Mouse (Mus musculus) MEL (cell line): ENCODE results near the gene Htr6.

Experiments
- CHD2 ChIP-seq: IDR thresholded peaks from 2 replicates; pipeline ENCODE4 v1.6.1; 2011; ENCODE audit warnings: low read length, improper control_type of control experiment
- CTCF ChIP-seq, 3 experiments: IDR thresholded peaks in 2 of 3; conservative IDR thresholded peaks in 1 of 3; 2 replicates each; pipeline ENCODE4 v1.5.1; 2011 to 2012; ENCODE audit warnings: low read length in 3 of 3, low read depth in 2 of 3, mild to moderate bottlenecking in 2 of 3, improper control_type of control experiment in 1 of 3, inconsistent platforms in 1 of 3, mixed read lengths in 1 of 3, moderate library complexity in 1 of 3; ENCODE audit not compliant: control insufficient read depth in 1 of 3, insufficient read depth in 1 of 3, poor library complexity in 1 of 3, severe bottlenecking in 1 of 3
- GABPA ChIP-seq: IDR thresholded peaks from 2 replicates; pipeline ENCODE4 v1.6.1; 2012; ENCODE audit warnings: low read depth, mild to moderate bottlenecking, inconsistent platforms, low read length, improper control_type of control experiment, moderate library complexity
- MEF2A ChIP-seq: IDR thresholded peaks from 2 replicates; pipeline ENCODE4 v1.6.1; 2014; ENCODE audit warnings: low read depth, mild to moderate bottlenecking, inconsistent platforms, low read length, improper control_type of control experiment; ENCODE audit not compliant: poor library complexity, insufficient replicate concordance, severe bottlenecking; ENCODE audit errors: extremely low read depth
- NELFE ChIP-seq: IDR thresholded peaks from 2 replicates; pipeline ENCODE4 v1.6.1; 2011; ENCODE audit warnings: low read depth, low read length, improper control_type of control experiment
- POLR2A ChIP-seq, 2 experiments: IDR thresholded peaks; 2 replicates each; pipeline ENCODE4 v1.6.1; 2011 to 2012; ENCODE audit warnings: low read length in 2 of 2, mild to moderate bottlenecking in 2 of 2, control low read depth in 1 of 2, improper control_type of control experiment in 1 of 2, low read depth in 1 of 2, moderate library complexity in 1 of 2; ENCODE audit not compliant: control insufficient read depth in 1 of 2, insufficient read depth in 1 of 2, poor library complexity in 1 of 2
- TCF12 ChIP-seq: IDR thresholded peaks from 2 replicates; pipeline ENCODE4 v1.6.1; 2014; ENCODE audit warnings: low read depth, mild to moderate bottlenecking, inconsistent platforms, low read length, improper control_type of control experiment, moderate library complexity
- ZC3H11A ChIP-seq: IDR thresholded peaks from 2 replicates; pipeline ENCODE4 v1.6.1; 2012; ENCODE audit warnings: low read depth, mild to moderate bottlenecking, inconsistent platforms, low read length, improper control_type of control experiment

GRCm38 (mm10) chr4:139112482-139112881 lies 37.1 kb upstream of the Htr6 start:
- TF ChIP-seq TCF12 (no peak), CTCF (IDR thresholded peaks at IDR 0.05 in 2 of 3, conservative IDR thresholded peaks at IDR 0.05 in 1 of 3; ENCODE audit: control insufficient read depth in 1 of 3, insufficient read depth in 1 of 3, low read depth in 2 of 3, low read length in 3 of 3, poor library complexity in 1 of 3, severe bottlenecking in 1 of 3) (no peak), CHD2 (no peak), POLR2A (IDR thresholded peaks at IDR 0.05; ENCODE audit: control insufficient read depth in 1 of 2, insufficient read depth in 1 of 2, low read depth in 1 of 2, low read length in 2 of 2, poor library complexity in 1 of 2) (no peak), NELFE (no peak), ZC3H11A (no peak), GABPA (no peak), MEF2A (no peak)
